Mouse (Mus musculus) erythroblast, adult 5-6 weeks (primary cell): ENCODE measurements around the gene Daam1. TPM values are rescaled to one million over a fixed set of nuclear protein-coding genes. Genes with fewer than 3 reads are reported as not detected.

ENCODE experiments used
- ATAC-seq: replicated peaks from 2 replicates; pipeline ENCODE4 v1.8.0; 2016; ENCODE audit warnings: moderate number of reproducible peaks, mild to moderate bottlenecking, moderate TSS enrichment, inconsistent platforms; ENCODE audit not compliant: poor library complexity, low FRiP score, severe bottlenecking
- total RNA-seq, 2 experiments: library from RNA; stranded (forward) in 1 of 2; stranded (reverse) in 1 of 2; fragments of 150-400 nt in 1 of 2; fragments of 200-764, 138-1000 nt in 1 of 2; gene quantifications; 2 replicates each; pipeline versions ENCODE4 v1.2.3 to v1.2.4; 2015 to 2017; ENCODE audit warnings: low replicate concordance in 2 of 2

Daam1 gene
- total RNA-seq, 2 experiments from 2014 or later = 39.4 to 59.4 TPM

- no peak for ATAC-seq
Measured at GRCm38 (mm10) chr12:71888370-71888769, 57.5 kb downstream of the Daam1 start.

- no peak for ATAC-seq
Measured at GRCm38 (mm10) chr12:71889266-71889665, 58.4 kb downstream of the Daam1 start.

DNA sequence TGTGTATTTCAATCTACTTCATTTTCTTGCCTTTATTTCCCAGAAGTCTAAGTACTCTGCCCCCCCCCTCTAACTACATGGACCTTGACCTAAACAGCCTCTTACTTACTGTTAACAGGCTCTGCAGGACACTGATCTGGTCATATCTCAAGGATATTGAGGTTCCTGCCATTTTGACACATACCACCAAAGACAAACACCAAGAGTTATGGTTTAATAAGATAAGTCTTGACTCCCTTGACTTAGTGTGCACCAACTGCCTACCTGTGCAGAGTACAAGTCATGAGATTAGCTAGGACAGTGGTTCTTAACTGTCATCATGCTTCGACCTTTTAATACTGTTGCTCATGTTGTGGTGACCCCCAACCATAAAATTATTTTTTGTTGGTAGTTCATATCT, 59.4 kb downstream of the Daam1 start:
- no peak for ATAC-seq

GRCm38 (mm10) chr12:71891729-71892355, 61.0 kb downstream of the Daam1 start:
- ATAC-seq = no peak

GRCm38 (mm10) chr12:71892996-71893605, 62.2 kb downstream of the Daam1 start:
- ATAC-seq = no peak

GRCm38 (mm10) chr12:71898231-71898630, 67.4 kb downstream of the Daam1 start:
- ATAC-seq = no peak

DNA sequence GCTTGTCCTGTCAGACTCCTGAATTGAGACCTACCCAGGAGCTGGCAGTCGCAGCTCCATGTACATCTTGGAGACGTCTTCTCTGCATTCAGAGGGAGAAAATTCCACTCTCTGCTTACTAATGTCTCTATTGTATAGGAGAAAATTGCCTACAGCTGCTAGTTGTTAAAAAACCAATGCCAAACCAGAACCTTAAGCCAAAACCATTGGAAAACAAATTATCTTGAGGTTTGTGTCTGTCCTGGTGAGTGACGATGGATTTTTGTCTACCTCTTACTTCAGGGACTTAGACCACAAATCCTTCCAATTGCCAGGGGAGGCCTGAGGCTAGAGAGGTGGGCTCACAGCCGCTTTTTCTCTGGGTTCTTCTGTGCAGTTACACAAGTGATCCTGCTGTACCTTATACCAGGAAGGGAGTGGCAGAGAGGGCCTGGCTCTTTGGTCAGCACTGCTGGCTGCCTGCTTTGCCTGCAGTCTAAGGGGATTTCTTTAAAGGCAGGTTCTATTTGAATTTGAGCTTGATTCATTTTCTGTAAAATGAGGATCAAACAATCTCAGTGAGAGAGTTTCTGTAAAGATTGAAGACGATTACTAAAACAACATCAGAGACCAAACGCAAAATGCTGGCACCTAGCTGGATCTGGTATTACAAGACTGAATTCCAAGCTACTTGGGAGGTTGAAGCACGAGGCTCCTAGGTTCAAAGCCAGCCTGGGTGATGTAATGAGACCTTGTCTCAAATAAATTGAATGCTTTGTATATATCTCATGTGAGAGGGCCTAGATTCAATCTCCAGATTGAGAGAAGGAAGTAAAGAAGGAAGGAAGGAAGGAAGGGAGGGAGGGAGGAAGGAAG, 68.0 kb downstream of the Daam1 start:
- no peak for ATAC-seq

DNA sequence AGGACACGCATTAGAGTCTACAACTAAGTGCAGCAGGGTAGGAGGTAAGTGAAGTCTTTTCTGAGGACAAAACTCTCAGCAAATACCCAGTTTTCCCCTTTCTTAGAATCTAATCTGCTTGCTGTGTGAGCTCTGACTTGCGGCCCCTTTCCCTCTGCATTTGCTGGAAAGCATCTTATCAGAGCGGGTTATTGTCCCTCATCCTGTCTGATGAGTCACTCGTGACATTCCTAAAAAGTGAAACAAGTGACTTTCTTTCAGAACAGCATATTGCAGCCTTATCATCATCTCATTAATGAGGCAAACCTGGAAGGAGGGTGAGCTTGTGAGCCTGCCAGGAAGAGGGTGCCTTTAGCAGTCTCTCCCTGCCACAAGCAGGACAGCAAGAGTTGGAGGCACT, 68.7 kb downstream of the Daam1 start:
- ATAC-seq = no peak

DNA sequence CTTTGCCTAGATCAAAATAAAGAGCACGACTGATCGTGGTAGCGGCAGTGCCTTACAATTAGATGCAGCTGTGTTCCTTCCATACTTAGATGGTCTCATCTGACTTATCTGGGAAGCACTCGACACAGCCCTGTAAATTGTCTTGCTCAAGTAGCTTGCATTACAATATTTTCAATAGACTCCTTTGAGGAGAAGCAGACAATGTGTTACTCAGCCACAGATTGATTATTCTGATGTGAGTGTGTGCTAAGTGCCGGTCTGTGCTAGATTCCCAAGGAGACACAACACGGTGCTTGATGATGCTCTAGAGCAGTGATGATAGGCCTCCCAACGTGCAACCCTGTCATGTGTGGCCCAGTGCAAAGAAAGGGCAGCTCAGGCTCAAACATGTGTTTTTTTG, 70.3 kb downstream of the Daam1 start:
- no peak for ATAC-seq

- no peak for ATAC-seq
Measured at GRCm38 (mm10) chr12:71901859-71902258, 71.0 kb downstream of the Daam1 start.

DNA sequence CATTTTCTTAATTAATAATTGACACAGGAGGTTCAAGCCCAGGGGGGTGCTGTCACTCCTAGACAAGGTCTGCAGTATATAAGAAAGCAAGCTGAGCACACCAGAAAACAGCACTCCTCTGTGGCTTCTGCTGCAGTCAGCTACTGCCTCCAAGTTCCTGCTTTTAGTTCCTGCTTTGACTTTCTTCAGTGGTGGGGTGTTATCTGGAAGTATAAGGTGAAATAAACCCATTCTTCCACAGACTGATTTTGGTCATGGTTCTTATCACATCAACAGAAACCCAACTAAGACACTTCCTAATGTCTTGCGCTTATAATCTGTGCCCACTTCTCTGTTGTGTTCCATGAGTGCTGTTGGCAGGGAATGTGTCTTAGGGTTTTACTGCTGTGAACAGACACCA, 71.4 kb downstream of the Daam1 start:
- no peak for ATAC-seq

GRCm38 (mm10) chr12:71903218-71903617, 72.3 kb downstream of the Daam1 start:
- ATAC-seq = no peak

DNA sequence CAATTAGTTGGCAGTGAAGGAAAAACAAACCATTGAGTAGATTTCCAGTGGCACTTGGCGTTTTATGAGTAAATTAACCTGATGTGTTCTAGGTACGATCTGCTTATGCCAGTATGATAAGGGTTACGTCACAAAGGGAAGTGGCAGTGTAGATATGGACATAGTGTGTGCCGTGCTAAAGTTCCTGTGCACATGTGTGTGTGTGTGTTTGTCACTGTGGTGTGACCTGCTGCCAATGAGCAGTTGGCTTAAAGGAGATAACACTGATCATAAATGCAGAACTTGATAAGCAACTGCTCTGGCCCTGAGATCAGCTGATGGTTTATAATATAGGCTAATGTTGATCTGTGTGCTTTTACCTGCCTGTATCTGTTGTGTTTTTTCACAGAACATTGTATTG, 73.4 kb downstream of the Daam1 start:
- no peak for ATAC-seq

DNA sequence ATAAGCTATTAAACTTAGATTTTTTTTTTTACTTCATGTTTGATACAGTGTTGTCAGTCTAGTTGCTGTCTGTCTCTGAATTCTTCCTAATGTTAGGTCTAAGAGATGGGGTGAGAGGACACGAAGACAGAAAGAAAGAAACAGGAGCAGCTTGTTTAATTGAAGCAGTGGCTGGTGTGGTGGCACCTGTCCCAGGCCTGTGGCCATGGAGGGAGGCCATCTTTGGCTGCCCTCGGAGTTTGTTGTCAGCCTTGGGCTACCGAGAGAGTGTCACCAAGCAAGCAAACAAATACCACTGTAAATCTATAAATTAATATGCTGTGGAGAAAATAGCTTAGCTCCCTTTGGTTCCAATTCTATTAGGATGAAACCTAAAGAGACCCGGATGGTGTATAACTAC, 74.0 kb downstream of the Daam1 start:
- ATAC-seq = no peak

DNA sequence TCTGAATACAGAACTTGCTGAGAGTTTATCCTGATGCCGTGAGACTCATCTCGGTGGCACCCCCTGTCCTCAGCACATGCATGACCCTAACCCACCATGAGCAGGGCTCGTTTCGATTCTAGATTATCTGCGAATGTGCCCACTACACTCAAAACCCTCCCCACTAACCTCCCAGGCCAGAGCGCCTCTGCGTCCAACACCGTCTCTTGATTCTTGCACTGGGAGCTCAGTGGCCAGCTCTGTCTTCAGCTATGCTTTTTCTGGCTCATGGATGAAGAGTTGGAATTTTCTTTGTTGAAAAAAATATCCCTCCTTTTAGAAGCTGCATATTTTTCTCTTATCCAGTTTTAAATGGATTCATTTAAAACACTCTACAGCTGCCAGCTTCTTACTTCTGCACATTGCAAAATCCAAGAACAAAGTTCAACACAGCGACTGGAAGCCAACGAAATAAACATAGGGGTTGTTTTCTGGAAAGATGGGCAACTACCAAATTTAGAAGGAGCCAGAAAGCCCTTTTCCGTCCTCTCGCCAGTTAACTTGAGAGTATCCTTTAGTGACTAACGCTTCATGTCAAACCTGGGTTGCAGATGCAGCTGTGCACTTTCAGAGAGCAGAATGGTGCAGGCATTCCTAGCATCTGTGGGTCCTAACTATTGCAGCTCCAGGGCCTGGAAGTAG, 74.9 kb downstream of the Daam1 start:
- no peak for ATAC-seq

GRCm38 (mm10) chr12:71906582-71907267, 75.8 kb downstream of the Daam1 start:
- no peak for ATAC-seq

GRCm38 (mm10) chr12:71908984-71909383, 78.1 kb downstream of the Daam1 start:
- no peak for ATAC-seq

- ATAC-seq = no peak
Measured at GRCm38 (mm10) chr12:71910246-71910645, 79.4 kb downstream of the Daam1 start.

DNA sequence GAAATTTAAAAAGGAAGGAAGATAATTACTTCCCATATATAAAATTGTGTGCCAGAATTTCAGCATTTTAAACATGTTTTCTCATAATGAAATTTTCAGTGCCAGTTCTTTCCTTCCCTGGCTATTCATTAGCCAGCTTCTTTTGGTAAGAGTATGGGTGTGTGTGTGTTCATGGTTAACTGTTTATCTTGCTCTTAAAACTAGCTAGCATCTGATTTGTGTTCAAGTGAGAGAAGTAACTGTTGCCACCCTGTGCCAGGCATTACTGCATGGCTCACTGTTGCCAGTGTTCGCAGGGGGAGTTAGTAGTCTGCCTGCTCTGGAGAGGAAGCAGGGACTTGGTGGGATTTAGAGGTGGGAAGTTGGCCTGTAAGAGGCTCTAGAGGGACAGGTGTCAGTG, 81.4 kb downstream of the Daam1 start:
- ATAC-seq = no peak

GRCm38 (mm10) chr12:71919156-71919555, 88.3 kb downstream of the Daam1 start:
- no peak for ATAC-seq
